ENCODE assay signal across 12 mouse cellular contexts in the genomic region with DNA sequence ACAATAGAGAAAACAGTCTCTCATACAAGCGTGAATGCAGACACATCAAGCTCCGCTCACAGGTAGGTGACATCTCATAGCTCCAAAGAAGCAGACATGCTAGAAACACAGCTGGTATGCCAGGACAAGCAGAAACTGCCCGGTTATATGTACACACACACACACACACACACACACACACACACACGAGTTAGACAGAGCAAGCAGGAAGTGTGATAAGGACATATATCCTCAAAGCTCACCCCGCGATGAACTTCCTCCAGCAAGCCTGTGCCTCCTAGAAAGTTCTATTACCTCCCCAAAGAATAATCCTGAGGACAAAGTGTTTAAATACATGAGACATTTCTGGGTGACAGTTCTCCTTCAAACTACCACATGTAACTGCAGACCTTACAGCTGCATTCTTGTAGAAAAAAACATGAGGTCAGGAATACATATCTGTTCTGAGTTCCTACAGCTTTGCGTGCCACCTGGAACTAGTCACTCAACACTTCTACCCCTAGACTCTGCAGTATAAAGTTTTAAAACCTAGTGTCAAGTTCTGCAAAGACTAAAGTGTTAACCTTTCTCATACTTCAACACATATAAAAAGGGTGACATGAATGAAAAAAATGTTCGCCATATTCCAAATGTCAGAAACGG. TPM values are rescaled to one million over a fixed set of nuclear protein-coding genes. Genes with fewer than 3 reads are reported as not detected.
DNase-seq lines count a peak whose midpoint lies in the region; ATAC-seq and TF ChIP-seq lines count a peak whose summit lies in the region.
"Had no signal": no experiment of that assay in that cellular context is flagged by ENCODE, and none has a peak within 500 bp of the region (broad histone marks: within the 10 kb centered on the region; RNA-seq: fewer than 3 reads in every experiment).

No protein-coding gene starts in this region.

- peak overlapping the region; percentile 77 for H3K27ac ChIP-seq in heart, embryonic 16.5 days (ENCODE audit: low read length)
- peak overlapping the region; percentile 13 for H3K27ac ChIP-seq in small intestine, adult 2 months (ENCODE audit: insufficient read depth, low read depth, low read length)
- no peak overlapping the region for H3K27ac ChIP-seq in midbrain, postnatal 0 days (ENCODE audit: low read depth, low read length)
- H3K27ac ChIP-seq in kidney, adult 2 months (ENCODE audit: insufficient read depth, low read depth, low read length): no peak overlapping the region
- H3K27ac ChIP-seq: hindbrain, postnatal 0 days; limb, embryonic 12.5 days; midbrain, embryonic 15.5 days had no signal

- no peaks in the 10 kb centered on the region for H3K27me3 ChIP-seq in heart, embryonic 16.5 days (ENCODE audit: control insufficient read depth, insufficient read depth, low read length)
- H3K27me3 ChIP-seq in small intestine, adult 2 months (ENCODE audit: control insufficient read depth, insufficient read depth, low read length): no peaks in the 10 kb centered on the region
- H3K27me3 ChIP-seq in midbrain, postnatal 0 days (ENCODE audit: insufficient read depth, low read length): no peaks in the 10 kb centered on the region
- H3K27me3 ChIP-seq in kidney, adult 2 months (replicated peaks; ENCODE audit: control insufficient read depth, insufficient read depth, low read length): no peaks in the 10 kb centered on the region
- H3K27me3 ChIP-seq: limb, embryonic 12.5 days; midbrain, embryonic 15.5 days had no signal

- peak overlapping the region; percentile 16; the same call in 1 of the 2 replicates for H3K4me2 ChIP-seq in heart, embryonic 16.5 days (ENCODE audit: low read depth, low read length)
- no peak overlapping the region for H3K4me2 ChIP-seq in midbrain, postnatal 0 days (ENCODE audit: low read depth, low read length, poor library complexity, severe bottlenecking)
- H3K4me2 ChIP-seq: limb, embryonic 12.5 days; midbrain, embryonic 15.5 days had no signal

- intact Hi-C loops in heart, postnatal 14 days (cut with DNase I): no loop called here

- H3K4me1 ChIP-seq in heart, embryonic 16.5 days (ENCODE audit: control insufficient read depth, insufficient read depth, low read length): peaks cover 13% of the 10 kb centered on the region
- peaks cover 14% of the 10 kb centered on the region; the same call in 1 of the 2 replicates for H3K4me1 ChIP-seq in small intestine, adult 2 months (ENCODE audit: control insufficient read depth, insufficient read depth, insufficient read length, low read length)
- no peaks in the 10 kb centered on the region for H3K4me1 ChIP-seq in midbrain, postnatal 0 days (ENCODE audit: insufficient read depth, low read length)
- H3K4me1 ChIP-seq in kidney, adult 2 months (ENCODE audit: control insufficient read depth, insufficient read depth, low read length): peaks cover 6% of the 10 kb centered on the region; the same call in 1 of the 2 replicates
- H3K4me1 ChIP-seq: limb, embryonic 12.5 days; midbrain, embryonic 15.5 days had no signal

- TF ChIP-seq POLR2A in small intestine, adult 2 months (IDR thresholded peaks at IDR 0.05; ENCODE audit: low read depth, low read length): no peak
- no peak for TF ChIP-seq POLR2A in kidney, adult 2 months (IDR thresholded peaks at IDR 0.05; ENCODE audit: low read depth, low read length)

- no peak overlapping the region; the same call in 1 of the 2 replicates for H3K9ac ChIP-seq in heart, embryonic 16.5 days (ENCODE audit: low read length)
- no peak overlapping the region for H3K9ac ChIP-seq in midbrain, postnatal 0 days (replicated peaks; ENCODE audit: low read length, poor library complexity, severe bottlenecking)
- H3K9ac ChIP-seq: limb, embryonic 12.5 days; midbrain, embryonic 15.5 days had no signal

- no peaks in the 10 kb centered on the region for H3K36me3 ChIP-seq in heart, embryonic 16.5 days (ENCODE audit: control insufficient read depth, insufficient read depth)
- H3K36me3 ChIP-seq in small intestine, adult 2 months (ENCODE audit: control insufficient read depth, insufficient read depth, low read length): no peaks in the 10 kb centered on the region
- H3K36me3 ChIP-seq in midbrain, postnatal 0 days (ENCODE audit: insufficient read depth, low read length): no peaks in the 10 kb centered on the region
- H3K36me3 ChIP-seq in kidney, adult 2 months (ENCODE audit: control insufficient read depth, insufficient read depth, low read length): no peaks in the 10 kb centered on the region
- H3K36me3 ChIP-seq: limb, embryonic 12.5 days; midbrain, embryonic 15.5 days had no signal

- H3K4me3 ChIP-seq in heart, embryonic 16.5 days (ENCODE audit: low read length): no peak overlapping the region
- no peak overlapping the region for H3K4me3 ChIP-seq in small intestine, adult 2 months (ENCODE audit: low read depth, low read length)
- no peak overlapping the region for H3K4me3 ChIP-seq in midbrain, postnatal 0 days (ENCODE audit: low read depth, low read length)
- H3K4me3 ChIP-seq in kidney, adult 2 months (ENCODE audit: insufficient read depth, low read depth, low read length): no peak overlapping the region
- H3K4me3 ChIP-seq: limb, embryonic 12.5 days; midbrain, embryonic 15.5 days had no signal

- TF ChIP-seq CTCF in small intestine, adult 2 months (IDR thresholded peaks at IDR 0.05; ENCODE audit: extremely low read depth, insufficient read length, insufficient replicate concordance, low read depth, low read length): no peak
- TF ChIP-seq CTCF in midbrain, postnatal 0 days (IDR thresholded peaks at IDR 0.05): no peak
- no peak for TF ChIP-seq CTCF in kidney, adult 2 months (conservative IDR thresholded peaks at IDR 0.05; ENCODE audit: insufficient read depth, insufficient read length, low read depth, low read length)

- no peaks in the 10 kb centered on the region for H3K9me3 ChIP-seq in heart, embryonic 16.5 days (replicated peaks; ENCODE audit: control insufficient read depth, low read length)
- H3K9me3 ChIP-seq in midbrain, postnatal 0 days (ENCODE audit: low read length): no peaks in the 10 kb centered on the region
- H3K9me3 ChIP-seq: limb, embryonic 12.5 days; midbrain, embryonic 15.5 days had no signal

- no peak for DNase-seq in heart, postnatal 14 days
- peak; percentile 24 for DNase-seq in CD4-positive helper T cell, adult 2 months (ENCODE audit: low read depth, low spot score)
- DNase-seq in ovary, postnatal 14 days (ENCODE audit: low spot score): no peak
- no peak for DNase-seq in midbrain, postnatal 0 days (ENCODE audit: low spot score)
- DNase-seq in kidney, adult 2 months: no peak
- DNase-seq: cerebellum, postnatal 25 days had no signal

- ATAC-seq in heart, embryonic 16.5 days (replicated peaks; ENCODE audit: extremely low read depth, insufficient read depth, low FRiP score): peak; percentile 70
- ATAC-seq in common myeloid progenitor, adult 5-6 weeks (replicated peaks; ENCODE audit: low read depth, poor library complexity, severe bottlenecking): peak; percentile 95
- ATAC-seq in midbrain, postnatal 0 days (ENCODE audit: low FRiP score): no peak
- ATAC-seq: hindbrain, postnatal 0 days; midbrain, embryonic 15.5 days had no signal

- 26% methylated on average over 9 of the region's 9 CpGs for WGBS in heart, embryonic 16.5 days
- WGBS in small intestine, adult 2 months: 23% methylated on average over 9 of the region's 9 CpGs
- 94% methylated on average over 9 of the region's 9 CpGs for WGBS in midbrain, postnatal 0 days
- 72% methylated on average over 9 of the region's 9 CpGs for WGBS in kidney, adult 2 months

RNA-seq across cellular contexts. Expression of a gene that starts 11.5 kb away (rescaled TPM):
- polyA plus RNA-seq in heart, embryonic 16.5 days (2015; fragmentation: Nextera tagmentation; extraction: Ambion mirVana): 0.99 and 1.2 TPM in 2 replicates
- total RNA-seq in heart, postnatal 14 days (2021): under 1 TPM; 0.51 to 0.53 TPM
- total RNA-seq in common myeloid progenitor, adult 5-6 weeks (2017): not detected in 2 replicates
- 8.2 and 10.2 TPM in 2 replicates for polyA plus RNA-seq in small intestine, adult 2 months (2012; rRNA removed)
- total RNA-seq in midbrain, postnatal 0 days (2014; rRNA removed): not detected in 2 replicates
- not detected in 2 replicates for polyA plus RNA-seq in midbrain, postnatal 0 days (2015; fragmentation: Nextera tagmentation; extraction: Ambion mirVana)
- 49.6 and 59.2 TPM in 2 replicates for polyA plus RNA-seq in kidney, adult 2 months (2012; rRNA removed)
- total RNA-seq: hindbrain, postnatal 0 days had no signal
- polyA plus RNA-seq: limb, embryonic 12.5 days had no signal

Comparison
In these comparisons a context has a peak if more than half of its experiments do, and no peak if none do; other contexts are left out.
1. H3K27ac ChIP-seq: peak in heart, embryonic 16.5 days (single experiment) and small intestine, adult 2 months (single experiment); none in midbrain, postnatal 0 days (single experiment) and kidney, adult 2 months (single experiment).